Mouse (Mus musculus) lung, embryonic 16.5 days (tissue): ENCODE measurements around the gene Cyp1a1. TPM values are rescaled to one million over a fixed set of nuclear protein-coding genes. Genes with fewer than 3 reads are reported as not detected.

Experiments
- ATAC-seq: fragments of 200-750 bp; cut with Nextera tagmentation; 2 replicates; pipeline ENCODE4 v1.8.0; 2017; ENCODE audit warnings: low read depth, mild to moderate bottlenecking, moderate library complexity
- H3K27ac ChIP-seq: fragments of 300-500 bp; sonication (generic); 2 replicates; pipeline ENCODE4 v1.5.1; 2014; ENCODE audit warnings: mild to moderate bottlenecking, control low read depth, low read length
- H3K27me3 ChIP-seq: fragments of 300-500 bp; sonication (generic); 2 replicates; pipeline ENCODE4 v1.6.1; 2014; ENCODE audit warnings: low read depth, low read length, mixed read lengths; ENCODE audit not compliant: control insufficient read depth, insufficient read depth
- H3K36me3 ChIP-seq: fragments of 300-500 bp; sonication (generic); 2 replicates; pipeline ENCODE4 v1.6.1; 2014; ENCODE audit warnings: low read length; ENCODE audit not compliant: control insufficient read depth, insufficient read depth
- H3K4me1 ChIP-seq: fragments of 300-500 bp; sonication (generic); replicated peaks from 2 replicates; pipeline ENCODE4 v1.6.1; 2014; ENCODE audit warnings: low read length, mixed read lengths; ENCODE audit not compliant: control insufficient read depth, insufficient read depth
- H3K4me2 ChIP-seq: fragments of 300-500 bp; sonication (generic); 2 replicates; pipeline ENCODE4 v1.6.1; 2014; ENCODE audit warnings: low read depth, low read length, control low read depth
- H3K4me3 ChIP-seq: fragments of 300-500 bp; sonication (generic); 2 replicates; pipeline ENCODE4 v1.5.1; 2014; ENCODE audit warnings: mild to moderate bottlenecking, low read length, control low read depth
- H3K9ac ChIP-seq: fragments of 300-500 bp; sonication (generic); 2 replicates; pipeline ENCODE4 v1.6.1; 2014; ENCODE audit warnings: low read length, control low read depth
- H3K9me3 ChIP-seq: fragments of 300-500 bp; sonication (generic); 2 replicates; pipeline ENCODE4 v1.6.1; 2016; ENCODE audit warnings: low read length; ENCODE audit not compliant: control insufficient read depth
- WGBS: fragments of 180-500 bp; shearing (Covaris S2); extraction: QIAGEN DNeasy Blood & Tissue Kit; methylation state at CpG from one replicate; pipeline ENCODE4 v1.1.7; 2014; 5-methylcytosine and 5-hydroxymethylcytosine counted together
- polyA plus RNA-seq: library from polyadenylated mRNA; unstranded; fragments of >200 nt; fragmentation: Nextera tagmentation; extraction: Ambion mirVana; gene quantifications from 2 replicates; pipeline ENCODE4 v1.2.1, GENCODE M21; 2015

Cyp1a1 gene
- polyA plus RNA-seq, 1 experiment from 2014 or later = not detected

DNA sequence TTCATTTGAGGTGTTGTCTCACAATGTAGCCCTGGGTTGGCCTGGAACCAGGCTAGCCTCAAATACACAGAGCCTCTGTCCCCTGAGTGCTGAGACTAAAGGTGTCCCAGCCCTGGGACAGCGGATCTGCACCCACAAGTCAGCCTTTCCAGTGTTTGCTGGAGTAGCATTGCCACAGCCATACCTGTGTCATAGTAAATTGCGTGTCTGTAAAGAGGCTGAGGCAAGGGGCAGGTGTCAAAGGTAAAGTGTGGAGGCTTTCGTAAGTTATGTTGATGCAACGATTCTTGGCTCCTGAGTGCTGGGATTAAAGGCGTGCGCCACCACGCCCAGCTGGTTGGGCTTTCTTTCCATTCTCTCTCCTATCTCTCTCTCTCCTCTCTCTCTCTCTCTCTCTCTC lies 23.1 kb upstream of the Cyp1a1 start:
- no peaks in the 10 kb centered on the region for H3K27me3 ChIP-seq
- H3K36me3 ChIP-seq = no peaks in the 10 kb centered on the region
- no peak for ATAC-seq
- H3K4me3 ChIP-seq = no peak overlapping the region
- no peak overlapping the region for H3K4me2 ChIP-seq
- no peaks in the 10 kb centered on the region for H3K9me3 ChIP-seq
- H3K27ac ChIP-seq = no peak overlapping the region
- 43% methylated on average over 7 of the region's 7 CpGs for WGBS
- H3K4me1 ChIP-seq = no peaks in the 10 kb centered on the region; the same call in 1 of the 2 replicates
- no peak overlapping the region for H3K9ac ChIP-seq

GRCm38 (mm10) chr9:57666536-57666935 lies 21.2 kb upstream of the Cyp1a1 start:
- Histone ChIP-seq H3K36me3 (no peaks in the 10 kb centered on the region), H3K9ac (no peak overlapping the region), H3K27me3 (no peaks in the 10 kb centered on the region), H3K27ac (no peak overlapping the region), H3K4me3 (no peak overlapping the region), H3K9me3 (no peaks in the 10 kb centered on the region), H3K4me1 (no peaks in the 10 kb centered on the region; the same call in 1 of the 2 replicates), H3K4me2 (no peak overlapping the region)
- WGBS = 67% methylated on average over 8 of the region's 8 CpGs
- peak; percentile 66 for ATAC-seq

DNA sequence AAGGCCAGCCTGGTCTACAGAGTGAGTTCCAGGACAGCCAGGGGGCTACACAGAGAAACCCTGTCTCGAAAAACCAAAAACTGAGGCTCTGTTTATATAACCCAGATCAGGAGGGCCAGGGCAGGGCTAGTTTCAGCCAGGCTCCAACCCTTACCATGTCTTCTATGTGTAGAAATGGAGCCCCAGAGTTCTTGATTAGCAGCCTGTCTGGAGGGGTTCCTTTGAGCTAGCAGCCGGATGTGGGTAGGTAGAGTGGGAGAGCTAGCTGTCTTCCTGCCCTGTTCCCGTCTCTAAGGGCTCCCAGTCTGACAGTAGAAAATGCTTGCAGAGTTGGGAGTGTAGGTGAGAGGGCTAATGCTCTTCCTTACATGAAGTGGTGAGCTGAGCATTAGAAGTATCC lies 20.6 kb upstream of the Cyp1a1 start:
- WGBS = 64% methylated on average over 3 of the region's 3 CpGs
- H3K36me3 ChIP-seq = no peaks in the 10 kb centered on the region
- H3K4me1 ChIP-seq = no peaks in the 10 kb centered on the region; the same call in 1 of the 2 replicates
- no peaks in the 10 kb centered on the region for H3K27me3 ChIP-seq
- H3K9ac ChIP-seq = no peak overlapping the region
- no peak for ATAC-seq
- H3K4me3 ChIP-seq = no peak overlapping the region
- H3K27ac ChIP-seq = peak overlapping the region; percentile 55
- no peaks in the 10 kb centered on the region for H3K9me3 ChIP-seq
- no peak overlapping the region for H3K4me2 ChIP-seq

- Histone ChIP-seq H3K27me3 (no peaks in the 10 kb centered on the region), H3K36me3 (no peaks in the 10 kb centered on the region), H3K9me3 (no peaks in the 10 kb centered on the region), H3K4me1 (no peaks in the 10 kb centered on the region; the same call in 1 of the 2 replicates), H3K4me2 (no peak overlapping the region), H3K27ac (peak overlapping the region; percentile 55), H3K4me3 (no peak overlapping the region), H3K9ac (no peak overlapping the region)
- 57% methylated on average over 11 of the region's 11 CpGs for WGBS
- ATAC-seq = peak; percentile 75
These were observed 19.9 kb upstream of the Cyp1a1 start for GRCm38 (mm10) chr9:57667817-57668216.

- Histone ChIP-seq H3K9ac (no peak overlapping the region), H3K27me3 (no peaks in the 10 kb centered on the region), H3K36me3 (no peaks in the 10 kb centered on the region), H3K4me3 (no peak overlapping the region), H3K27ac (no peak overlapping the region), H3K4me1 (no peaks in the 10 kb centered on the region; the same call in 1 of the 2 replicates), H3K9me3 (no peaks in the 10 kb centered on the region), H3K4me2 (no peak overlapping the region)
- no peak for ATAC-seq
- WGBS = 20% methylated on average over 1 of the region's 1 CpGs
These were observed 19.5 kb upstream of the Cyp1a1 start for GRCm38 (mm10) chr9:57668277-57668676.

- Histone ChIP-seq H3K27me3 (no peaks in the 10 kb centered on the region), H3K4me2 (no peak overlapping the region), H3K9ac (no peak overlapping the region), H3K27ac (no peak overlapping the region), H3K36me3 (no peaks in the 10 kb centered on the region), H3K9me3 (no peaks in the 10 kb centered on the region), H3K4me3 (no peak overlapping the region), H3K4me1 (no peaks in the 10 kb centered on the region; the same call in 1 of the 2 replicates)
- WGBS = 74% methylated on average over 3 of the region's 3 CpGs
- ATAC-seq = no peak
These were observed 18.2 kb upstream of the Cyp1a1 start for GRCm38 (mm10) chr9:57669566-57669965.

GRCm38 (mm10) chr9:57671037-57671436 lies 16.7 kb upstream of the Cyp1a1 start:
- H3K27ac ChIP-seq = no peak overlapping the region
- ATAC-seq = no peak
- H3K36me3 ChIP-seq = no peaks in the 10 kb centered on the region
- WGBS = 87% methylated on average over 4 of the region's 4 CpGs
- H3K9me3 ChIP-seq = no peaks in the 10 kb centered on the region
- no peak overlapping the region for H3K9ac ChIP-seq
- no peak overlapping the region for H3K4me2 ChIP-seq
- H3K4me1 ChIP-seq = no peaks in the 10 kb centered on the region; the same call in 1 of the 2 replicates
- H3K27me3 ChIP-seq = no peaks in the 10 kb centered on the region
- no peak overlapping the region for H3K4me3 ChIP-seq

- 73% methylated on average over 5 of the region's 5 CpGs for WGBS
- no peaks in the 10 kb centered on the region for H3K27me3 ChIP-seq
- H3K4me3 ChIP-seq = no peak overlapping the region
- H3K36me3 ChIP-seq = no peaks in the 10 kb centered on the region
- H3K9me3 ChIP-seq = no peaks in the 10 kb centered on the region
- H3K9ac ChIP-seq = no peak overlapping the region
- ATAC-seq = no peak
- H3K4me1 ChIP-seq = no peaks in the 10 kb centered on the region; the same call in 1 of the 2 replicates
- H3K4me2 ChIP-seq = no peak overlapping the region
- H3K27ac ChIP-seq = no peak overlapping the region
These were observed 16.2 kb upstream of the Cyp1a1 start for GRCm38 (mm10) chr9:57671500-57671899.

- no peaks in the 10 kb centered on the region for H3K9me3 ChIP-seq
- H3K4me3 ChIP-seq = no peak overlapping the region
- no peaks in the 10 kb centered on the region for H3K36me3 ChIP-seq
- H3K4me1 ChIP-seq = no peaks in the 10 kb centered on the region
- no peaks in the 10 kb centered on the region for H3K27me3 ChIP-seq
- no peak overlapping the region for H3K27ac ChIP-seq
- H3K9ac ChIP-seq = no peak overlapping the region
- H3K4me2 ChIP-seq = no peak overlapping the region
- ATAC-seq = no peak
- WGBS = 75% methylated on average over 10 of the region's 10 CpGs
These were observed 6.3 kb upstream of the Cyp1a1 start for GRCm38 (mm10) chr9:57681411-57681810.

DNA sequence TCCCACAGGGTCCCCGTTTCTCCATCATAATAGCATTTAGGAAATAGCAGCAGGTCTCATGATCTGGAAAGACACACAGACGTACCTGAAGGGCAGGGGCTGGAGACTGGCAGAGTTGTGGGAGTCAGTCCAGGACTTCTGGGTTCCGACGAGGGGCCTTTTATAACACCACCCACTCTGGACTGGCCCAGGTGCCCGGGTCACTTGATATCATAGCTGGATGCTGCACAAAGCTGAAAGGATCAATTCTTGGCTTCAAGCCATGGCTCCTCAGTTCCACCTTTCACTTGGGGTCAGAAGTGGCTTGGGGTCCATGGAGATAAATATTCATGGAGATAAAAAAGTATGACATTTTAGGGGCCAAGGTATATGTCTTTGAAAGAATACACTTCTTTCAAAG lies 4.2 kb upstream of the Cyp1a1 start, which contains the start of gene Cyp1a2:
TSS of gene Cyp1a2 (minus strand) at position 184 of the 400 bp plus-strand sequence.
- ATAC-seq = no peak
- H3K4me1 ChIP-seq = no peaks in the 10 kb centered on the region
- H3K4me2 ChIP-seq = no peak within 1 kb of the TSS
- no peaks in the 10 kb centered on the region for H3K9me3 ChIP-seq
- H3K9ac ChIP-seq = no peak within 1 kb of the TSS
- H3K36me3 ChIP-seq = no peaks in the 10 kb centered on the region
- H3K27ac ChIP-seq = no peak within 1 kb of the TSS
- no peaks in the 10 kb centered on the region for H3K27me3 ChIP-seq
- H3K4me3 ChIP-seq = no peak within 1 kb of the TSS
- 78% methylated on average over 5 of the region's 5 CpGs for WGBS
